Mouse (Mus musculus): ENCODE measurements around the gene Dnpep.

Dnpep gene

DNA sequence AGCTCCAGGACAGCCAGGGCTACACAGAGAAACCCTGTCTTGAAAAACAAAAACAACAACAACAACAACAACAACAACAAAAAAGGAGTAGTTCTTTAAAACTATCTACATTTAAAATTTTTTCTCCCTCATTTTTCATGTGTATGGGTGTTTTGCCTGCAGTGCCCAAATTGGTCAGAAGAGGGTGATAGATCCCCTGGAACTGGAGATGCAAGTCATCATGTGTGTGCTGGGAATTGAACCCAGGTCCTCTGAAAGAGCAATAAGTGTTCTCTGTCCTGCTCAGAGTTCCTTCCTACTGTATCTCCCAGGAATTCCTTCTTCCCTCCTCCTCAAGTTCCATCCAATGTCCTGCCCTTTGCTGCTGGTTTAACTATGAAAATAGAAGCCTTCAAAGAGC lies 9.7 kb upstream of the Dnpep start:
- DNase-seq, result no peak

DNA sequence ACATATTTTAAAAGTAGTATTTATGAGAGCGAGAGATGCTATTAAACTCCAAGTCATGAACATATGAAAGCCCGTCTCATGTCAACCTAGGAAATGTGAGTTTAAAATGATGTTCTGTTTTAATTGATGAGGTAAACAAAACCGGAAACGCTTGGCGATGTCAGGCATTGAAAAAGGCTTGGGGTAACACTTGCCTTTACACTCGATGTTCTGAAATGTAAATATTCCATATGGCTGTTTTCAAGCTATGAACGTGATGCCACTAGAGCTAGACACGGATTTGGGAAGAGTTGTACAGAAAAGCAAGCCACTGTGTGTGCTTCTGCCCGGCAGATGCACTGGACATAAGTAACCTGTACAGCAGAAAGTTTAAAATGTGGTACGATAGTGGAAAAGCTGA lies 1.4 kb upstream of the Dnpep start:
- DNase-seq, result no peak

DNA sequence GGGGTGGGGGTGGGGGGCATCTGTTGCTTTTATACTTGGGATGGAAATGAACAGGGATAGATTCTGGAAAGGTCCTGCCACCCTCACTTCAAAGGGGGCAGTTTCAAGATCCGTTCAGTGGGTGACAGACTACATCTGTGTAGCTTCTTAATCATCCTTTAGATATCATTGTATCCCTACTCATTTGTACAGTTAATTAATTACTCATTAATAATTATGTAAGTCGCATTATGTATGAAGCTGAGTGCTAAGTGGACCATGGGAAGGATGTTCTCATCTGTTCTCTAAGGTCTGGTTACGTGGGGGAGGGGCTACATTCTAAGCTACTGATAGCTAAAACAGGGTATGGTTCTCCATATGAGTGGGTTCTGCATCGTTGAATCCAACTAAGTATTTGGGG lies 946 bp upstream of the Dnpep start:
- no peak for DNase-seq

DNA sequence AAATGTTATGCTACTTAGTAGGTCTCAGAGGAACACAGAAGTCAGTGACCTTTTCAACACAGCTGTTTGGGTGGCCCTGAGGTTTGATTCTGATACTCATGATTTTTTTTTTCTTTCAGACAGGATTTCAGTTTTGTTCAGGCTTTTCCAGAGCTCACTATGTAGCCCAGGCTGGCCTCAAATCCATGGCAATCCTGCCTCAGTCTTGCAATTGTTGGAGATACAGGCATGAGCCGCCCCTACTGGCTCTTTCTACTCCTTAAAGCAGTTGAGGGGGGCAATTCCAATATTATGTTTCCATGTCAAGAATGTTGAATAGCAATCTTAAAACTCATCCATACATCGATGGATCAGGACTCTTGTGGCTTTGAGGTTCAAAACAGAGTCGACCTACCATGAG lies 511 bp upstream of the Dnpep start:
- DNase-seq, result no peak

DNA sequence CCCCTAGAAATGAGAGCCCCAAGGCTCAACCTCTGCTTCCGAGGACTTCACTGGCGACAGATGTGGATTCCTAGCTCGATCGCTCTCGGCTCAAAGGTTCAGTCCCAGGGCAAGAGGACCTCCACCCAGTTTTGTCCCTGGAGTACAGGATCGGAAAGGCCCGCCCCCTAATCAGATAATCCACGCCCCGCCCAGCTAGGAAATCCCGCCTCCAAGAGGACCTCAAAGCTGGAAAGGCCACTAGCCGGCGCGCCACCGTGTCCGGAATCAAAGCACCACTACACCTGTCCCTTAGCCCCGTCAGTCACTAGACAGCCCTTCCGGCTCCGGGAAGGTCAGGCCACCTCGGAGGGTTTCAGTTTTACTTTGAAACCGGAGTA lies 939 bp downstream of the Dnpep start:
- peak; percentile 90 for DNase-seq

DNA sequence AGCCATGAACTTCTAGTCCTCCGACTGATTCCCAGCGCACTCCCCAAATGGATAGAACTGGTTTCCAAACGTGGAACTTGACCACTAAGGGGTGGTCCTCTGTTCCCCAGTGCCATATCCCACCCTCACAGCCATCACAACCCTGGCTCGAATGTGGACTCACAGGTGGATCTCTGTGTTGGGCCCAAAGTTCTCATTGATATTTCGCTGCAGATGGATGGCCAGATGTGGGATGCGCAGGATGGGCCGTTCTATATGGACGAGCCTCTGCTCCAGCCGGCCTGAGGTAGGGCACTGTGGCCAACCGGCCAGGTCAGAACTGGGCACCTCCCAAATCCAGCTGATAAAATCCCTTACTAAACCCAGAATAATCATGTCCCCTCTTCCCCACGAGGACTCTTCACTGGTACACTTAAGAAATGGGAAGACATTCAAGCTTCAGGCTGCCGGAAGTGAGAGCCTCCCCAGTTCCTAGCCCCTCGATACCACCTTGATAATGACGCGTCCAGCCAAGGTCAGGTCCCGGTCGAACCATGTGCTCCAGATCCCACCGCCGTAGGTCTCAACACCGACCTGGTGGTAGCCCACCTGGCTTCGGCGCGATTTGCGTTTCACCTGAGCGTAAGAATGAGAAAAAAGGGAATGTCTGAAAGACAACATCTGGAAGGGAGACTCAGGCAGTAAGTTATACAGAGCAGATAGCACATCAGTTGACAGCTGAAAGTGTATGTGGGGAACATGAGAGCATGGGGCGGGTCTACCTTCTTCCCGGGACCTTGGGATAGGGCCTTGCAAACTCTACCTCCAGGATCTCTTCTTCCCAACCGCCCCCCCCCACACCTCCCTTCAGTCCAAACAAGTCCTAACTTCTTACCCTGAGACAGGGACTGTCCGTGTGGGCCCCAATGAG lies 2.1 kb downstream of the Dnpep start:
- no peak for DNase-seq

DNA sequence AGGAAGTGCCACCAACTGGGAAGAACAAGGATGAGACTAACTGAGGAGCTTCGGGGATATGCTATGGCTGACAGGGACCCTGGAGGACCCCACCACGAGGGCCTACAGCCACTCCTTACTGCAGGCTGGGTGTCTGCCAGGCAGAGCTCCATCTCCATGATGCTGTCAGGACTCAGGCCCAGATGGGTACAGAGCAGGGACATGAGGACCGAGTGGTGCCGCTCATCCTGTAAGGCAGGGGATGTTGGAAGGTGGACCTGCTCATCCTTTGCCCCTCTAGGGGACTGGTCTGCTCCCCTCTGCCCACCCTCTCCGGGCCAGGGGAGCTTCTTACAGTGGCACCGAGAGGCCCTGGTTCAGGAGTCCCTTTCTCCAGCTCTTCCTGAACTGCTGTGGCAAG lies 2.8 kb downstream of the Dnpep start:
- DNase-seq, result no peak

DNA sequence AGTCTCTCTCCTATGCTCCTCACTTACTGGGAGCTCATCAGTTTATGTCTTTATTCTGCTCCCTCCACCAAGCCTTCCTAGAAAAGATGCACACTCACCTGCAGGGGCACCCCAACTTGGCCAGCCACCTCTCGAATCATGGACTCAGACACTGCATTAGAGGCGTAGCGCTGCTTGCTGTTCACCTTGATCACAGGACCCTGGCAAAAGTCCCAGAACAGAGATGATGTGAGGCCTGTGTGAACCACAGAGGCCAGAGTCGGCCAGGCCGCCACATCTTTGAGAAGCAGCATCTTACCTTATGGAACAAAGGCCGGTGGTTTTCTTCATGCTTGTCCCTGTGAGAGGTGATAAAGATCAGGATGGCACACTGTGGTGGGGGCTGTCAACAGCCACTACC lies 6.1 kb downstream of the Dnpep start:
- no peak for DNase-seq

DNA sequence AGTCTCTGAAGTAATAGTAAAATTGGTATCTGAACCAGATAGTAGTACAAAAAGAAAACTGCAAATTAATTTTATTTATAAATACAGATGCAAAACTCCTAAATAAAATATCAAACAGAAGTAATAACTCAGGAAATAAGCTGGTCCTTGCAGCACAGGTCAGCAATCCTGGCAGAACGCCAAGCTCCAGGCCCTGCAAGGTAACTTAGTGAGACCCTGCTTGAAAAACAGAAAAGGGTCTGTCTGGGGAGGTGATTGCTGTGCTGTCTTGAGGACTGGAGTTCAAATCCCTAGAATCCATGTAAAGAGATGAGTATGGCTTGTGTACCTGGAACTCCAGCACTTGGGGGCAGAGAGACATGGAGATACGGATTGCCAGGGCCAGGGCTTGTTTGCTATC lies 13.1 kb downstream of the Dnpep start:
- DNase-seq, result no peak

DNA sequence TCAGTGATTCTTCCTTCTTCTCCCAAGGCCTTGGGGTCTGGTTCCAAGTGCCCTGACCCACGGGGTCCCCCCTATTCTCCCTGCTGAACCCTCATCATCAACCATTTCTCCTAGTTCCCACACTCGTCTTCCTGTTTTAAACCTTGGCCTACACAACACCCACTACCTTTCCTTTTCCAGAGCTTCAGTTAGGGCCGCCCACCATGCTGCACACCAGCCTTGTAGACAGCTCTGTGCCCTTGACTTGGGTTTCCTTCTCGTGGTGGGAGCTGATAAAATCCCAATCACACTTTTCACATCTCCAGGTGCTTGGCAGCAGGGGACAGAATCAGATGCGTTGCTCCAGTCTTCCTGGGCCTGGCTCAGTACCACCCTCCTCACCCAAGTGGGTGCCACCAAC lies 23.5 kb downstream of the Dnpep start:
- DNase-seq, result no peak

DNA sequence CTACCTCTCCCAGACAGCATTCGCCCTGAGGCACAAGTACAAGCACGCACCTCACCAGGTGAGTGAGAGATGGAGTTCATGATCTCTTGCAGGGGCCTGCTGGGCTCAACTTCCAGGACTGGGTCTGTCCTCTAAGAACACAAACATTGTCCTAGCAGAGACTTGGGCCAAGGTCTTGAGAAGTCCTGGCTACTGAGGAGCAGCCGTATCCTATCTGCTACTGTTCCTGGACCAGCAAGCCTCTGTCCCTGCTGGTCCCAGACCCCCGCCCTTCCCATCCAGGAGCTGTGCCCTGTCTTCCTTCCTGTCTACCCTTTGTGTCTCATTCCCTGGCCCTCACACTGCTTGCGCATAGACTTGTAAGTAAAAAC lies 24.5 kb downstream of the Dnpep start:
- DNase-seq, result no peak

DNA sequence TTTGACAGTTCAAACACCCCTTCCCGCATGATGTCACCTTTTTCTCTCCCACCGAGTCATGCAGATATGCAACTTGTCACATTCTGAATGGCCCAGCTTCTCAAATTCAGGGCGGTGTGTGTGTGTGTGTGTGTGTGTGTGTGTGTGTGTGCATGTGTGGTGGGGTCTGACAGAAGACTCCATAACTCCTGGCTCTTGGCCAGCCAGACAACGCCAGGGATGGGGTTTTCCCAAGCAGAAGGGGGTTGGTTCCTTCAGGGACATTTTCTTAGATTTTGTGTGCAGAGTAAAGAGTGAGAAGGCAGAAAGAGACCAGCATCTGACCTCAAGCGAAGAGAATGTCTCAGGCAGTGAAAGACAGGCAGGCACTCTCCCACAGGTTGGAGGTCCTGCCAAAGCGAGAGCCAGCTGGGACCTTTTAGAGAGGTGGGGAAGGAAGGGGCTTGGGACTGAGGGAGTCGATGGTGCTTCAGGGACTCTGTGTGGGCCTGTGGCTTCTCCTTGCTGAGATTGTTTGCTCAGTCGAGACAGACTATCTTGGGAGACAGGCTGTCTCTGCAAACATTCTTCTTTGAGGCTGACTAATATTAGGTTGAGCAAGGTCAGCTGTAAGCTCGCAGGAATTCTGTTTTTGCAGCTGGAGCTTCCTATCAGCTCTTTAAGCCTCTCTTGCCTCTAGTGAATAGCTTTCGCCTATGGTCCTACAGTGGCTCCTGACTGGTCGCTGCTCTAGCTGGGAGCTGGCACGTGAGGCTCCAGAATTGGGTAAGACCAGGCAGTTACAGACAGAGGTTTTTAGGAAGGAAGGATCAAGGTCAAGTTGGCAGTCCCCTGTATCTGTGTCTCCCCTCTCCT lies 25.1 kb downstream of the Dnpep start:
- no peak for DNase-seq

DNA sequence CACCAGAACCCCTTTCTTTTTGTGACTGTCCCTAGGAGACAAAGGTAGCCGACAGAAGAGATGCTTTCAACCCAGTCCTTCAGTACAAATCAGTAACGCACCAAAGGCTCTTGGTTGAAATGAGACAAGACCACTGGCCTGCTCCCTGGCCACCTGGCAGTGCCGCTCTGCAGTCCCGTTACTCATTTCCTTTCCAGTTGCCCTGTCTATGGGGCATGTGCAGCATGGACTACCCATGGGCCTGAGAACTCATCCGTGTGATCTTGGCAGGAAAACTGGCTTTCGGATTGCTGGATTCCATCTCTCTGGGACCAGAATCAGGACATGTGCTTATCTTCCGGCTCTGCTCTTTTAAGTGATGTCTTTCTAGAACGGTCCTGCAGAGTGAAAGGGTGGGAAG lies 26.5 kb downstream of the Dnpep start:
- no peak for DNase-seq

DNA sequence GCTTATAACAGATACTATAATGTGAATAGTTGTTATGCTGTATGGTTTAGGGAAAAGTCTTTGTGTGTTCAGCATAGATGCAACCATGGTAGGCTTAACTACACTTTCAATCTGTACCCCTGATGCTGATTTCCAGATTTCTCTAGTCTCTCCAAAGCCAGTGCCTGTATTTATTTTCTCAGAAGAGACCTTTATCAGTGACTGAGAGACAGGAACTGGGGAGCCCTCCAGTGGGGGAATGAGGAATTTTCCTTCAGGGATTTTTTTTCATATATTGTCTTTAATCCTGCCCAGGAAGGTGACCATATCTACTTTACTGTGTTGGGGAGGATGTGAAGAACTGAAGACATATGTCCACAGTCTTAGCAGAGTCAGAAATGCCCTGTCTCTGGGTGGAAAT lies 27.2 kb downstream of the Dnpep start:
- DNase-seq, result no peak

DNA sequence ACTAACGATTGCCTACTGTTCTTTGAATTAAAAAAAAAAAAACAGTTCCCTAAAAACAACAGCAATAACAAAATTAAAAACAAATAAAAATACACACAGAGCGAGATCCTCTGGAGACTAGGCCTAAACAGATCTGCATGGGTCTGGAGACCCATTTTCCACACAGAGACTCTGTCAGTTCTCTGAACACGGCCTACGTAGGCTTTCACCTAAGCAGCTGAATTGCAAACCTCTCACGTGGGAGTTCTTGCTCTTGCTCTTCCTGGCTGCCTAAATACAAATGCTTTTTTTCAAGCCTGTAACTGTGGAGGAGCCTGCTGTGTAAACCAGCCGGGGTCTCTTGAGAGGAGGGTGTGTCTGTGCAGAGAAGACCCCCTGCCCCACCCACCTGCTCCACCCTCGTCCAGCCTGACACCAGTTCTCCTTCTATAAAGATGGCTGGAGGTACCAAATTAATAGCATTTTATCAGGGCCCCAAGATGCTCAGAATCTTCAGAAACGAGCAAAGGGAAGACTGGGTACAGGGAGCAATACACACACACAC lies 27.8 kb downstream of the Dnpep start:
- DNase-seq, result no peak

DNA sequence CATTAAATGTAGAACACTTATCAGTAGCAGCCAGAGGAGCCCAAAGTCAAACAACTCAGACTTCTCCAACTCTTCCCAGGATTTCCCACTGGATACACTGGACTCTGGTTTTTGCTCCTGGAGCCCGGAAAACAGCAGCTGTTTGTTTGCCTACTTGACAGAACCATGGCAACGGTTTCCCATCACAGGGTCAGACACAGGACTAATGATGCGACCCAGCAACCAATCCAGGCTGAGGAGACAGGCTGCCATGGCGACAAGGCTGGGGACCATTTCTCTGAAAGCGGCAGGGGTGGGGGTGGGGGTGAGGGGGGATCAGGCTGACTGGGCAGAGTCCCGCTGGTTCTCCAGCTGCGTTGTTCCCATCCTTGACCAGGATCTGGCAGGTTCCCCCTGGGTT lies 28.4 kb downstream of the Dnpep start:
- DNase-seq, result no peak

DNA sequence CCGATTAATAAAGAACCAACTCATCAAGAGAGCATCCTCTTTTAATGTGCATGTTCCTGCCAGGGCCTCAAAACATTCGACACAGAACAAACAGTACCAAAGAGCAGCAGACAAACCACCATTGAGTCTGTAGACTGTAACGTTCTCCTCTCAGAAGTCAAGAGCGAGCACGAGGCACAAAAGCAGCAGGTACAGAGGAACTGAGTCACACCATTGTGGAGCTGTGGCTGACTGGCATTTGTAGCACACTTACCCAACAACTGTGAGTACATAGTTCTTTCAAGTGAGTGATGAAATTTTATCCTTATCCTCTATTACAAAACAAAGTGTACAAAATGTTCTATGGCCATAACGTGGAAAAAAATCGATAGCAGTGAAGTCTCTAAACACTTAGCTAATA lies 32.9 kb downstream of the Dnpep start:
- DNase-seq, result no peak

DNA sequence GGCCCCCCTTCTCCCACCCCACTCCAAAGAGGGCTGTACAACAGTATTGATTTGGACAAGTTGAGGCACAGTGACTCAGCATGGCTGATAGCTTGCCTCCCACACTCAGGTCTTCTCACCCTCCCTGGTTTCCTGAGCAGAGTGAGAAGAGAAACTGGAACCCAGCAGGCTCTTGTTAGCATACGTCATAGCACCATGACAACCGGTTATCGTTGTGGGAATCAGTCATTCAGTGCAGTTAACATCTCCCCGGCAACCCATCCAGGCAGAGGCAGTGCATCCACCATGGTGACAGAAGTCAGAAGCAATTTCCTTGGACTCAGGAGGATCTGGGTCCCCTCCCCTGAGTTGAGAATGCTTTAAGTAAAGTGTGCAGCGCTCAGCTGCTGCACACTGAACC lies 34.8 kb downstream of the Dnpep start:
- DNase-seq, result no peak

DNA sequence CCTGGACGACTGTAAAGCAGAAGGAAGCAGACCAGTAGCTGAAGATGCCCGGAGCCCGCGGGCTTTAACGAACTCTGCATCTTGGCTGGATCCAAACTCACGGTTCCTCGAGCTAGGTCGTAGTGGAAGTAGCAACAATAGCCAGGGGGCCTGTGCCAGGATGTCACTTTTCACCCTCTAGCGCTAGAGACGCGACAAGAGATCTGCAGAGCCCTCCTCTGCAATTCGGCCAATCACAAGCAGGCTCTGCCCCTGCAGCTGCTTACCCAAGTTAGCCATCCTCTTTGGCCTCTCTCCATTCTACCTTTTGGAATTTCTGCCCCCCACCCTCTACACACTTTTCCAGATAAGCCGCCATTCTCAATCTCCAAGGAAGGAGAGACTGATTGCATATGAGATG lies 39.6 kb downstream of the Dnpep start, which contains the start of gene Resp18:
TSS of gene Resp18 (minus strand) at position 188 of the 400 bp plus-strand sequence.
- no peak for DNase-seq

DNA sequence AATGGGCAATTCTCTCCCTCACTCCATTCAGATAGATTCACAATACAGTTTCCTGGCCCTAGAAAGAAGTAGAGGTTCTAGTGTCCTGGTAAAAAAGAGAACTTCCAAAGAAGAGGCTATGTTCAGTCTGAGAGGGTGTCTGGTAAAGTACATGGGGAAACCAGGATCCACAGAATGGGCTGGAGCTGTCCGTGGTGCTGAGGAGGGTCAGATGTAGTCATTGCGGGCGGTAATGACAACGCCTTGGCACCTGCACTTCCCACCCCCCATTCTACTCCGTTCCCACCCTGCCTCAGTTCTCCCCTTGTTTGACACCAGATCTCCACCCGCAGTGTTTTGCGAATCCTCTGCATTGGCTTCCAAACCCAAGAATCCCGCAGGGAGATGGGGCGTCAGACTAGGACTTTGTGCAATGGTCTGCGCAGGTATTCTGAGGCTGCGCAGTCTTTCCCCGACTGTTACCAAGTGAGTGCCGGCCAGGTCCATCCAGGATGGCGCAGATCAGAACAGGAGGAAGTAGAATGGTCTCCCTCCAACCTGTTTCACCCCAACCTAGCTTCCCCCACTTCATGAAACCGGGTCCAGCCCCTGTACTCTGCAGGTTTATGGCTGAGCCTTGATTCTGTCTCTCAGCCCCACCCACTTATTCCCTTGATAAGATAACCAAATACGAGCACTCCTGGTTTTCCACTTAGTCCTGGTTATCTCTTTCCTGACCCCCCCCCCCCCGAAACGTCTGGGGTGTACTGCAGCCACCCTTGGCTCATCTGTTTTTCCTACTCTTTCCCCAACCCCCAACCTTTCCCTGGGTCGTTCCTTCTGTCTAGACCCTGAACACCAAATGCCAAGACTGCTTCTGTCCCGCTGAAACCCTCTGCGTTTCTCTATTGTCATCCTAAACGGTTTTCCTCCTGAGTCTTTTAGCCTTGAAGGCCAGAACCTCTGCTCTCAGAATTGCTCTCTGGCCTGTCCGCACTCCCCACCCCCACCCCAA lies 40.3 kb downstream of the Dnpep start:
- peak; percentile 49 for DNase-seq

DNA sequence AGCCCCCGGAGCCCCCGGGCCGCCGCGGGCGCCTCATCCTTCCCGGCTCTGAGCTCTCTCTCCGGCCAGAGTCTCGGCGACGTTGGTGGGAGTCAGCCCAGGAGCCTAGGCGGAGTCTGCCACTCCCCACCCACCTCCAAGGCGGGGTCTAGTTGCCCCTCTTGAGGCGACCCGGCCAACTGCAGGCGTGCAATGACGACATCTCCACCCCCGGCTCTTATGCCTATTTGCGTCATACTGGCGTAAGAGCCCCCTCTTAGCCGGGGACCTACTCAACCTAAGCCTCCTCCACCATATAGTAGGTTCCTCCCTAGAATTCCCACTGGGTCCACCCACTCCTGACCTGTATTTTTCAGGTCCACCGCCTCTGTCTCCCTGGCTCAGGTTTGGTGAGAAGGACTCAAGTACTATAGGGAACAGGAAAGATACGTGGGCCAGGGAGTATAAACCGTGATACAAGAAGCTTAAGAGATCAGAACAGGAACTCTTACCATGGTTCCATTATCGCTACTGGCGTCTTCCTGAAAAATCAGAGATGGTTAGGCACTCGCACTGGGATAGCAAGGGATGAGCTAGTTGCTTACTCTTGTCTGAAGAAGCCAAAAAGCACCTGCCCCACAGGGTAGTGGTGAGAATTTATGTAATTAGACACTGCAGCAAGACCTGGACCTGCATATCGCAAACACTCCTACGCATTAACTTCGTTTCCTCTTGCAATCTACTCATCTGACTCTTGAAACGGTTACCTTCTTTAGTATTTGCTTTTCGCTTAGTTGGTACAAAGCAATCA lies 53.5 kb downstream of the Dnpep start, which contains the start of gene Ptprn:
TSS of gene Ptprn (minus strand) at position 412 of the 790 bp plus-strand sequence.
- no peak for DNase-seq
